Mouse (Mus musculus) liver, embryonic 12.5 days (tissue): ENCODE measurements around the gene Irf2bp2. TPM values are rescaled to one million over a fixed set of nuclear protein-coding genes. Genes with fewer than 3 reads are reported as not detected.
"Not testable (repeated sequence)": the region's sequence is repeated elsewhere in the genome, so short reads cannot be mapped to it uniquely, and the experiment has no call there.

Experiments used
- ATAC-seq: fragments of 200-750 bp; cut with Nextera tagmentation; 2 replicates; pipeline ENCODE4 v1.8.0; 2017; ENCODE audit warnings: moderate number of reproducible peaks, mild to moderate bottlenecking, moderate library complexity
- H3K27ac ChIP-seq: fragments of 300-500 bp; sonication (generic); 2 replicates; pipeline ENCODE4 v1.5.1; 2016; ENCODE audit warnings: mild to moderate bottlenecking
- H3K27me3 ChIP-seq: fragments of 300-500 bp; sonication (generic); replicated peaks from 2 replicates; pipeline ENCODE4 v1.6.1; 2016; ENCODE audit warnings: mild to moderate bottlenecking, moderate library complexity
- H3K36me3 ChIP-seq: fragments of 300-500 bp; sonication (generic); 2 replicates; pipeline ENCODE4 v1.6.1; 2016; ENCODE audit warnings: mild to moderate bottlenecking, moderate library complexity
- H3K4me1 ChIP-seq: fragments of 300-500 bp; sonication (generic); 2 replicates; pipeline ENCODE4 v1.6.1; 2016
- H3K4me2 ChIP-seq: fragments of 300-500 bp; sonication (generic); 2 replicates; pipeline ENCODE4 v1.6.1; 2016; ENCODE audit warnings: mild to moderate bottlenecking, moderate library complexity
- H3K4me3 ChIP-seq: fragments of 300-500 bp; sonication (generic); 2 replicates; pipeline ENCODE4 v1.5.1; 2016; ENCODE audit warnings: mild to moderate bottlenecking, moderate library complexity
- H3K9ac ChIP-seq: fragments of 300-500 bp; sonication (generic); 2 replicates; pipeline ENCODE4 v1.6.1; 2016; ENCODE audit warnings: mild to moderate bottlenecking, moderate library complexity
- H3K9me3 ChIP-seq: fragments of 300-500 bp; sonication (generic); replicated peaks from 2 replicates; pipeline ENCODE4 v1.6.1; 2016; ENCODE audit warnings: mild to moderate bottlenecking, moderate library complexity
- WGBS: fragments of 180-500 bp; shearing (Covaris S2); methylation state at CpG from one replicate; pipeline ENCODE4 v1.1.7; 2016; ENCODE audit not compliant: insufficient replicate concordance; 5-methylcytosine and 5-hydroxymethylcytosine counted together
- polyA plus RNA-seq: library from polyadenylated mRNA; unstranded; fragments of >200 nt; fragmentation: Nextera tagmentation; extraction: Ambion mirVana; gene quantifications from 2 replicates; pipeline ENCODE4 v1.2.1, GENCODE M21; 2016

Gene Irf2bp2
- polyA plus RNA-seq, 1 experiment from 2014 or later = 5.5 TPM

DNA sequence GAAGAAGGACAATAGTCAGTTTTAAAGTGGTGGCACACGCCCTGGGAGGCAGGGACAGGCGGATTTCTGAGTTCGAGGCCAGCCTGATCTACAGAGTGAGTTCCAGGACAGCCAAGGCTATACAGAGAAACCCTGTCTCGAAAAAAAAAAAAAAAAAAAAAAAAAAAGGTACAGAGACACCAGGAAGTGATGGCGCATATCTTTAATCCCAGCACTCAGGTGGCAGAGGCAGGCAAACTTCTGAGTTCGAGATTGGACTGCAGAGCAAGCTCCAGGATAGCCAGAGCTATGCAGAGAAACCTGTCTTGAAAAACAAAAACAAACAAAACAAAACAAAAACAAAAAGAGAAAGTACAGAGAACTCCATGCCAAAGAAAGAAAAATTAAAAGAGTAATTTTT, 6.6 kb upstream of the Irf2bp2 start:
- not testable (repeated sequence) for ATAC-seq, H3K36me3 ChIP-seq, H3K4me2 ChIP-seq, H3K27me3 ChIP-seq, H3K27ac ChIP-seq, H3K4me3 ChIP-seq, H3K9ac ChIP-seq, H3K9me3 ChIP-seq
- peaks cover 71% of the 10 kb centered on the region for H3K4me1 ChIP-seq
- WGBS = 59% methylated on average over 6 of the region's 6 CpGs

GRCm38 (mm10) chr8:126599297-126599696, 5.5 kb upstream of the Irf2bp2 start:
- Histone ChIP-seq H3K4me2 (no peak overlapping the region), H3K27me3 (no peaks in the 10 kb centered on the region), H3K4me1 (peaks cover 81% of the 10 kb centered on the region), H3K36me3 (no peaks in the 10 kb centered on the region), H3K27ac (peak overlapping the region; percentile 32), H3K9ac (0 out of 2 replicates have a peak overlapping the region, but pooled peaks have one; percentile 4), H3K4me3 (no peak overlapping the region), H3K9me3 (no peaks in the 10 kb centered on the region)
- WGBS = 49% methylated on average over 4 of the region's 4 CpGs
- no peak for ATAC-seq

- 8% methylated on average over 12 of the region's 12 CpGs for WGBS
- H3K4me1 ChIP-seq = peaks cover 76% of the 10 kb centered on the region
- H3K4me3 ChIP-seq = 0 out of 2 replicates have a peak overlapping the region, but pooled peaks have one; percentile 1
- H3K9me3 ChIP-seq = no peaks in the 10 kb centered on the region
- peak overlapping the region; percentile 97 for H3K27ac ChIP-seq
- H3K4me2 ChIP-seq = peak overlapping the region; percentile 53
- ATAC-seq = peak; percentile 57
- peak overlapping the region; percentile 23 for H3K9ac ChIP-seq
- H3K36me3 ChIP-seq = no peaks in the 10 kb centered on the region
- H3K27me3 ChIP-seq = no peaks in the 10 kb centered on the region
Observed at GRCm38 (mm10) chr8:126598218-126598617, 4.4 kb upstream of the Irf2bp2 start.

- Histone ChIP-seq H3K27me3 (no peaks in the 10 kb centered on the region), H3K36me3 (0 out of 2 replicates have a peak, but pooled peaks cover 5% of the 10 kb centered on the region), H3K27ac (peak overlapping the region; percentile 97), H3K4me2 (peak overlapping the region; percentile 87; the same call in 1 of the 2 replicates), H3K4me1 (peaks cover 69% of the 10 kb centered on the region), H3K9me3 (no peaks in the 10 kb centered on the region), H3K4me3 (no peak overlapping the region), H3K9ac (peak overlapping the region; percentile 35; the same call in 1 of the 2 replicates)
- no peak for ATAC-seq
- 83% methylated on average over 5 of the region's 5 CpGs for WGBS
Observed at GRCm38 (mm10) chr8:126596721-126597120, 2.9 kb upstream of the Irf2bp2 start.

GRCm38 (mm10) chr8:126596097-126596634, 2.4 kb upstream of the Irf2bp2 start:
- ATAC-seq = no peak

GRCm38 (mm10) chr8:126595204-126596061, 1.6 kb upstream of the Irf2bp2 start:
- peak overlapping the region; percentile 97 for H3K27ac ChIP-seq
- no peak for ATAC-seq
- peaks cover 13% of the 10 kb centered on the region for H3K36me3 ChIP-seq
- H3K4me3 ChIP-seq = peak overlapping the region; percentile 96
- H3K4me2 ChIP-seq = peak overlapping the region; percentile 87
- no peaks in the 10 kb centered on the region for H3K9me3 ChIP-seq
- H3K4me1 ChIP-seq = peaks cover 68% of the 10 kb centered on the region
- 32% methylated on average over 16 of the region's 16 CpGs for WGBS
- peak overlapping the region; percentile 83 for H3K9ac ChIP-seq
- H3K27me3 ChIP-seq = no peaks in the 10 kb centered on the region

More at GRCm38 (mm10) chr8:126596097-126596634, 2.4 kb upstream of the Irf2bp2 start:
- Histone ChIP-seq H3K36me3 (peaks cover 9% of the 10 kb centered on the region), H3K27ac (peak overlapping the region; percentile 97), H3K4me2 (peak overlapping the region; percentile 87), H3K9ac (peak overlapping the region; percentile 83; the same call in 1 of the 2 replicates), H3K9me3 (no peaks in the 10 kb centered on the region), H3K4me3 (peak overlapping the region; percentile 96; the same call in 1 of the 2 replicates), H3K4me1 (peaks cover 72% of the 10 kb centered on the region), H3K27me3 (no peaks in the 10 kb centered on the region)
- WGBS = 13% methylated on average over 12 of the region's 12 CpGs

DNA sequence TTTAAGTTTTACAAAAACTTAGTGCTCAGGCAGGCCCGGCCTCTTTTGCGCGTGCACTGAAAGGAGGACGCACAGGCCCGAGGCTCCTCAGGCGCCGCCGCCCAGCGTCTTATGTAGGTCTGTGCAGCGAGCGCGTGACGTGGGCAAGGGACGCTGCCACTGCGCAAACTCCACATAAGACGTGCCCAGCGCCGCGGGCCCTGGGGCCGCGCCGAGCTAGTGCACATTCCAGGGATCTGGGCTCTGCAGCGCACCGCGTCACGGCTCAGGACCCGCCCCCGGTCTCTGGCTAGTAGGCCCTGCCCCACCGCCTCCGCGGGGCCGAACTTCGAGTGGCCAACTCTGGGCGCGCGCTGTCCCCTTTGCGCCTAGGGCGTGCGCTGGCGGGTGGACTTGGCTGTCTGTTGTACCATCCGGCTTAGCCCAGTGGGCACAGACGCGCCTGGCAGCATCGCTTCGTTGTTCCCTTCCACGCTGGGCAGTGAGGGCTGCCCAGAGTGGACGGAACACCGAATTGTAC, 755 bp upstream of the Irf2bp2 start:
- Histone ChIP-seq H3K27ac (peak overlapping the region; percentile 97), H3K9ac (peak overlapping the region; percentile 83), H3K4me3 (peak overlapping the region; percentile 96), H3K4me1 (peaks cover 69% of the 10 kb centered on the region), H3K4me2 (peak overlapping the region; percentile 87), H3K9me3 (no peaks in the 10 kb centered on the region), H3K36me3 (peaks cover 21% of the 10 kb centered on the region), H3K27me3 (no peaks in the 10 kb centered on the region)
- peak; percentile 76 for ATAC-seq
- WGBS = 2% methylated on average over 48 of the region's 48 CpGs

GRCm38 (mm10) chr8:126592771-126593571, 815 bp downstream of the Irf2bp2 start:
- H3K9ac ChIP-seq = peak overlapping the region; percentile 98
- H3K4me3 ChIP-seq = peak overlapping the region; percentile 96
- H3K27me3 ChIP-seq = no peaks in the 10 kb centered on the region
- no peaks in the 10 kb centered on the region for H3K9me3 ChIP-seq
- no peak for ATAC-seq
- H3K36me3 ChIP-seq = peaks cover 27% of the 10 kb centered on the region
- peak overlapping the region; percentile 96 for H3K4me2 ChIP-seq
- WGBS = under 1% methylated on average over 111 of the region's 113 CpGs
- peaks cover 65% of the 10 kb centered on the region for H3K4me1 ChIP-seq
- H3K27ac ChIP-seq = peak overlapping the region; percentile 97

DNA sequence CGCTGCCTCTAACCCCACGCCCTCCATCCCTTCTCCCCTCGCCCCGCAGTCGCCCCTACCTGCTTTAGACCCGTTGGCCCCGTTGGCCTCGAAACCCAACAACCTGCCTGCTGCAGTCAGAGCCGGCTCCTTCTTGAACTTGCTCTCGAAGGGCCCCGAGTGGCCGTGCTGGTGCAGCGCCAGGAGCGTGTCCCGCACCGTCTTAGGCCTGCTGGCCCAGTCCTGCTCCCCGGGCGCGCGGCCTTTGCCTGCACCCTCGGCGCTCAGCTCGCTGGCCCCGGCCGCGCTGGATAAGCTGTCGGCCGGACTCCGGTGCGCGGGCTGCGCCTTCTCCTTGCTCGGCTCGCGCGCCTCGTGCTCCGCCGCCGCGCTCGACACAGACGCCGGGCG, 1.4 kb downstream of the Irf2bp2 start:
- peak overlapping the region; percentile 96 for H3K4me3 ChIP-seq
- H3K27ac ChIP-seq = peak overlapping the region; percentile 97
- peak overlapping the region; percentile 98 for H3K9ac ChIP-seq
- ATAC-seq = no peak
- no peaks in the 10 kb centered on the region for H3K27me3 ChIP-seq
- peak overlapping the region; percentile 96 for H3K4me2 ChIP-seq
- peaks cover 65% of the 10 kb centered on the region for H3K4me1 ChIP-seq
- WGBS = under 1% methylated on average over 39 of the region's 45 CpGs
- no peaks in the 10 kb centered on the region for H3K9me3 ChIP-seq
- peaks cover 32% of the 10 kb centered on the region for H3K36me3 ChIP-seq

- no peak for ATAC-seq
- peak overlapping the region; percentile 96 for H3K4me2 ChIP-seq
- H3K4me3 ChIP-seq = peak overlapping the region; percentile 96
- whole genome bisulfite sequencing = 1% methylated on average over 9 of the region's 9 CpGs
- H3K27ac ChIP-seq = peak overlapping the region; percentile 97
- H3K4me1 ChIP-seq = peaks cover 65% of the 10 kb centered on the region
- H3K36me3 ChIP-seq = peaks cover 36% of the 10 kb centered on the region
- H3K9me3 ChIP-seq = no peaks in the 10 kb centered on the region
- no peaks in the 10 kb centered on the region for H3K27me3 ChIP-seq
- peak overlapping the region; percentile 98 for H3K9ac ChIP-seq
Observed at GRCm38 (mm10) chr8:126591821-126592268, 1.9 kb downstream of the Irf2bp2 start.

DNA sequence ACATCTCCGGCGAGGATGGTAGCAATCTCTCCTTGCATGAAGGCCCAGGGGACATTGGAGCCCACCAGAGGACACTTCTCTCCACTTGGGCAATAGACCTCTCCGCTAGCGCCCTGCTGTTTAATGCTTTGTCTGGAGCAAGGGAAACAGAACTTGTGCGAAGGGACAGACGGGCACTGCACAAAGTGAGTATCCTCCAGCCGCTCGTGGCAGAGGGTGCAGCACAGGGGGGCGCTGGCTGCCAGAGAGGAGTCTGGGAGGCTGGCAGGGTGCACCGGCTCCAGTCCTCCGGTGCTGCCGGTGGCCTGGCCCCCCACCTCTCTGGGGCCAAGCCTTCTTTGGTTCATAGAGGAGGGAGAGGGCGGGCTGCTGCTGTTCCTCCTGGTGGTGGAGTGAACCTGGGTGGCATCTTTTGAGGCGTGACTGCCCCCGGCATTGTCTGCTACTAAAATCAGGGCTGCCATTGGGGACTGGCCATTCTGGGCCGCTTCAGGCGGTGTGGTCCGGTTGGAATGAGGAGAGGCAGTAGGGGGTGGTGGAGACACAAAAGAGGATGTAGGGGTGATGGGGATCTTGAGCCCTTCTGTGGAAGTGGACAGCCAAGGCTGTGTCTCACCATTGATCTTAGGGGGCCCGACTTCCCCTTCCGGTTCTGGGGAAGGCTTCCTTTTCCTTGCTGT, 2.5 kb downstream of the Irf2bp2 start:
- Histone ChIP-seq H3K4me2 (peak overlapping the region; percentile 96), H3K9ac (peak overlapping the region; percentile 98), H3K4me3 (peak overlapping the region; percentile 96), H3K27me3 (no peaks in the 10 kb centered on the region), H3K27ac (peak overlapping the region; percentile 97), H3K36me3 (peaks cover 41% of the 10 kb centered on the region), H3K4me1 (peaks cover 65% of the 10 kb centered on the region), H3K9me3 (no peaks in the 10 kb centered on the region)
- 1% methylated on average over 20 of the region's 20 CpGs for WGBS
- no peak for ATAC-seq
